Mouse (Mus musculus) brain, embryonic 14.5 days (tissue): ENCODE data around the gene Igfbp7. TPM values are rescaled to one million over a fixed set of nuclear protein-coding genes. Genes with fewer than 3 reads are reported as not detected.

Experiments
- DNase-seq: peaks from one replicate; pipeline ENCODE4 v3.0.0-alpha.2; 2011; ENCODE audit warnings: low read depth
- CTCF ChIP-seq: fragments of 200-500 bp; IDR thresholded peaks from 2 replicates; pipeline ENCODE4 v1.5.1; 2012; ENCODE audit warnings: inconsistent platforms, mild to moderate bottlenecking, moderate library complexity, borderline replicate concordance; ENCODE audit not compliant: insufficient read depth, insufficient read length; ENCODE audit errors: extremely low read depth
- POLR2A ChIP-seq: fragments of 200-500 bp; IDR thresholded peaks from 2 replicates; pipeline ENCODE4 v1.6.1; 2012; ENCODE audit warnings: mild to moderate bottlenecking, inconsistent platforms, borderline replicate concordance; ENCODE audit not compliant: poor library complexity, insufficient read depth, insufficient read length, severe bottlenecking; ENCODE audit errors: extremely low read depth
- polyA plus RNA-seq: library from polyadenylated mRNA; depleted of rRNA; stranded (reverse); fragments of >200 nt; gene quantifications from 2 replicates; pipeline ENCODE4 v1.2.3, GENCODE M21; 2012

The Igfbp7 gene
- polyA plus RNA-seq, 1 experiment, result 74.8 TPM

DNA sequence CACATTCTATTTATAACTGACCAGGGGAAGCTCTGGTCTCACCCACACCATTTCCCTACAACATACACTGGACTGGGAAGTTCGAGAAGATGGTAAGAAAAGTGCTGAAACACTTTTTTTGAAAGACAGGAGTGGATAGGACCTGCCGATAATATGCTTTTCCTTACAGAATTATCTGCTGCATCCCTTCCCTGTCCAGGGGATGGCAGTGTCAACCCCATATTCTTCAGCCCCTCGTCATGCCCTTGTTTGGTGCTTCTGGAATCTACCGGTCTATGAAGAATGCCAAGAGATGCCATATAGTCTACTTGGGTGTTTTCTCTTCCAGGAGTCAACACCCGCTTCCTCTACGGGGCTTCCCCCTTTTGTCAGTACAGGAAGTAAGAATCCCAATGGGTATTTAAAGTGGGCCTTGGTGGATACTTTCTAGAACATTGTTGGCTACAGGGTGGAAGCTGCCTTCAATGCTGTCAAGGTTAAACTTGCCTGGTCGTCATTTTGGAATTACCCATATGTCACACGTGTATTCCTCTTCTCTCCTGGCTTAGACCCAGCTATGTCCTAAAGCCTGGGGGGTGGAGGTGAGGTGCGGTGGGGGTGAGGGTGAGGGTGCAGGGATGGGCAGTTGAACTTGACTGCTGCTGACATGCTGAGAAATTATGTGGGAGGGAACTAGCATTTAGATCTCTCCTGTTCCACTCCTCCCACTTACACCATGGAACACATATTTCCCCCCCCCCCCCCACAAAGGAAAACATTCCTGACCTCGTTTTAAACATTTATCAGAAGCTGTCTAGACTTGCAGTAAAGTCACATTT is 21.0 kb downstream of the Igfbp7 start:
- DNase-seq, result no peak
- TF ChIP-seq CTCF, result no peak

GRCm38 (mm10) chr5:77385900-77386595 is 21.8 kb downstream of the Igfbp7 start:
- no peak for TF ChIP-seq POLR2A
- no peak for TF ChIP-seq CTCF
- no peak for DNase-seq

DNA sequence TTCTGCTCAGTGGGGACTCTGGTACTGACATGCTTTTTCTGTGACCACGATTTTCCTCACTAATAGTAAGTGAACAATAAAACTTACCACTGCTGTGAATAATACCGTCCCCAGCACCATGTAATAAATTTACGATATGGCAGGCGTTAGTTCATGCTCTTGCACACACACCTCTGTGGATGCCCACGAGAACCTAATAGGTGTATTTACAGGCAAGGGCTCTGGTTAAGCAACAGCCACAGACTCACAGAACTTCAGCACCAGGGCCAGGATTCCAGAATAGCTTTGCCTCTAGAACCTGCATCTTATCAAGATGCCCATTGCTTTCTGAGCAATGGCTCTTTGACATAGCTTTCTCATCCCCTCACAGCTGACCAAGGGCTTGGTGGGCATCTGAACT is 22.6 kb downstream of the Igfbp7 start:
- DNase-seq, result no peak
- TF ChIP-seq POLR2A (no peak), CTCF (no peak)

- TF ChIP-seq POLR2A (no peak), CTCF (no peak)
- no peak for DNase-seq
Observed at GRCm38 (mm10) chr5:77384724-77385123, 23.1 kb downstream of the Igfbp7 start.

- DNase-seq, result no peak
- no peak for TF ChIP-seq CTCF
- no peak for TF ChIP-seq POLR2A
Observed at GRCm38 (mm10) chr5:77383799-77384554, 23.9 kb downstream of the Igfbp7 start.

GRCm38 (mm10) chr5:77381686-77382085 is 26.2 kb downstream of the Igfbp7 start:
- TF ChIP-seq CTCF (no peak), POLR2A (no peak)
- peak; percentile 24 for DNase-seq

- TF ChIP-seq CTCF (no peak), POLR2A (no peak)
Observed at GRCm38 (mm10) chr5:77381283-77381682, 26.6 kb downstream of the Igfbp7 start.

DNA sequence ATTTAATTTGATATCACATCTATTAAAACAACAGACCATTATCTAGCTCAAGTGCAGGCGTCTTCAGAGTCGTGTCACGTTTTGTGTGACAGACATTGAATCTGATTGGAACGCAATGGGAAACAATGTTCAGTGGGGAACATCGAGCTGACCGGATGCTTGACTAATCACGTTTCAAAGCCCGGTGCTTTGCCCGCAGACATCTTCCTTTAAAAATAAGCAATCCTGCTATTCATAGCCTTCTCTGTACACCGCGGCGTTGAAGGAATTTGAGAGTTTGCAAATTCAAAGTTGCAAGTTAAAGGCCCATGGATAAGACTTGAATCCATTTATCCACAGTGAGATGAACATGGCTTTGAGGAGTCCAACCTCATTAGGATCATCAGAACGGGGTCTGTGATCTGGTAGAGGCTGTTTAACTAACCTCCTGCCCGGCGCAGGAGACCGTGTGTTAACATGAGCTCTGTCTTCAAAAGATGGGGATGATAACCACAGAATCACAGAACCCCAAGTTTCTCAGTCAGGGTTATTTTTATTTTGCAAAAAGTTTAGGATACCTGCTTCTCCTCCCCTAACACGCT is 27.4 kb downstream of the Igfbp7 start:
- TF ChIP-seq POLR2A (no peak), CTCF (no peak)
- DNase-seq, result peak; percentile 54

More at GRCm38 (mm10) chr5:77381283-77381682, 26.6 kb downstream of the Igfbp7 start:
- DNase-seq, result no peak

DNA sequence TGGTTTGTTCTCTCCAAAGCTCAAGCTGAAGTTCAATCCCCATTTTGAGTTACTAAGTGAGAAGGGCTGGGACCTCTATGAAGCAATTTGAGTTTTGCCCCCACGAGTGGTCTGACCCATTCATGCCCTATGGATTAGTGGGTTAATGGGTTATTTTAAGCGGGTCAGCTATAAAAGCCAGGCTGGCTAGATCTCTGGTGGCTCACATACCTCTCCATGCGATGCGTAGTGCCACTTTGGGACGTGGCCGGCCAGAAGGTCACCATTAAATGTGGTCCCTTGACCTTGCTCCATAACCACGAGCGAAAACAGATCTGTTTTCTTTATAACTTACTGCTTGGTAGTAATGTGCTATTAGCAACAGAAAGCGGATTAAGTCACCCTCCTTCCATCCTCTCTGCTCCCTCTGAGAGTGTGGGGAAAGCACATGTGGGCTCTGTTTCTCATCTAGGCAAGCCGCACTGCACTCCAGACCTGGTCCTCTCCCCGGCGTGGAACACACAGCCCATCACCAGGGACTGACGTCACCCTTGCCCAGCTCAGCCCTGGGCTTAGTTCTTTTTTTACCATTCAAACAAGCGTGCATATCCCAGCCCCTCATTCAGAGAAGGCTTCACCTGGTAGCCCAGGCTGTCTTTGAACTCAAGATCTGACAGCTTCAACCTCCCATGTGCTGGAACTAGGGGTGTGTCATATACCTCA is 28.3 kb downstream of the Igfbp7 start:
- no peak for TF ChIP-seq POLR2A
- no peak for TF ChIP-seq CTCF

DNA sequence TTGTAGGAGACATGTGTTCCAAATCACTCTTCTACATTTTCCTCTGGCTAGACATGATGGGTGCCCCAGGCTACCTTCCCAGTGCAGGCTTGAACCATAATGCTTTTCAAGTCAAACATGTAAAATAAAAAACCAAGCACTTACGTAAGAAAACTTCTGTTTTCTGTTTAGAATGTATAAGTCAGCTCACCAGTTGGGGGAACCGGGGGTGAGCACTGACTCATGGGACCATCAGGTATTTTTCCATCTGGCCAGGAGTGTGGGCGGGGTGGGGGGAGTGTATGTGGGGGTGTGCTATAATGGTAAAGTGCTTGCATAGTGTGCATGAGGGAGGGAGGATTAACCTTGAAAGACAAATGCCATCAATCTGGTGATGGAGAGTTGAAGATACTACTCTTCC is 29.8 kb downstream of the Igfbp7 start:
- DNase-seq, result no peak
- TF ChIP-seq POLR2A (no peak), CTCF (no peak)

More for the DNA sequence above, 28.3 kb downstream of the Igfbp7 start:
- no peak for DNase-seq
